Mouse (Mus musculus) stomach, embryonic 16.5 days (tissue): ENCODE results near the gene Znfx1. TPM values are rescaled to one million over a fixed set of nuclear protein-coding genes. Genes with fewer than 3 reads are reported as not detected.

ENCODE experiments used
- ATAC-seq: fragments of 200-750 bp; cut with Nextera tagmentation; 2 replicates; pipeline ENCODE4 v1.8.0; 2017; ENCODE audit warnings: moderate number of reproducible peaks, moderate TSS enrichment; ENCODE audit not compliant: insufficient read depth, low FRiP score
- H3K27ac ChIP-seq: fragments of 300-500 bp; sonication (generic); 2 replicates; pipeline ENCODE4 v1.5.1; 2014; ENCODE audit warnings: low read length
- H3K27me3 ChIP-seq: fragments of 300-500 bp; sonication (generic); 2 replicates; pipeline ENCODE4 v1.6.1; 2014; ENCODE audit warnings: low read length, control low read depth, mixed read lengths; ENCODE audit not compliant: control insufficient read depth, insufficient read depth
- H3K36me3 ChIP-seq: fragments of 300-500 bp; sonication (generic); 2 replicates; pipeline ENCODE4 v1.6.1; 2014; ENCODE audit warnings: low read length; ENCODE audit not compliant: control insufficient read depth, insufficient read depth
- H3K4me1 ChIP-seq: fragments of 300-500 bp; sonication (generic); 2 replicates; pipeline ENCODE4 v1.6.1; 2014; ENCODE audit warnings: low read length, control low read depth, mixed read lengths; ENCODE audit not compliant: control insufficient read depth, insufficient read depth
- H3K4me2 ChIP-seq: fragments of 300-500 bp; sonication (generic); 2 replicates; pipeline ENCODE4 v1.6.1; 2014; ENCODE audit warnings: low read depth, low read length, mixed read lengths
- H3K4me3 ChIP-seq: fragments of 300-500 bp; sonication (generic); replicated peaks from 2 replicates; pipeline ENCODE4 v1.5.1; 2014; ENCODE audit warnings: mild to moderate bottlenecking, low read length
- H3K9ac ChIP-seq: fragments of 300-500 bp; sonication (generic); 2 replicates; pipeline ENCODE4 v1.6.1; 2014; ENCODE audit warnings: low read length
- H3K9me3 ChIP-seq: fragments of 300-500 bp; sonication (generic); replicated peaks from 2 replicates; pipeline ENCODE4 v1.6.1; 2016; ENCODE audit warnings: low read length, control low read depth; ENCODE audit not compliant: control insufficient read depth
- WGBS: fragments of 180-500 bp; shearing (Covaris S2); extraction: QIAGEN DNeasy Blood & Tissue Kit; methylation state at CpG from one replicate; pipeline ENCODE4 v1.1.7; 2014; 5-methylcytosine and 5-hydroxymethylcytosine counted together
- polyA plus RNA-seq: library from polyadenylated mRNA; unstranded; fragments of >200 nt; fragmentation: Nextera tagmentation; extraction: Ambion mirVana; gene quantifications from 2 replicates; pipeline ENCODE4 v1.2.1, GENCODE M21; 2015

Znfx1 gene
- polyA plus RNA-seq, 1 experiment from 2014 or later: 9.5 TPM

DNA sequence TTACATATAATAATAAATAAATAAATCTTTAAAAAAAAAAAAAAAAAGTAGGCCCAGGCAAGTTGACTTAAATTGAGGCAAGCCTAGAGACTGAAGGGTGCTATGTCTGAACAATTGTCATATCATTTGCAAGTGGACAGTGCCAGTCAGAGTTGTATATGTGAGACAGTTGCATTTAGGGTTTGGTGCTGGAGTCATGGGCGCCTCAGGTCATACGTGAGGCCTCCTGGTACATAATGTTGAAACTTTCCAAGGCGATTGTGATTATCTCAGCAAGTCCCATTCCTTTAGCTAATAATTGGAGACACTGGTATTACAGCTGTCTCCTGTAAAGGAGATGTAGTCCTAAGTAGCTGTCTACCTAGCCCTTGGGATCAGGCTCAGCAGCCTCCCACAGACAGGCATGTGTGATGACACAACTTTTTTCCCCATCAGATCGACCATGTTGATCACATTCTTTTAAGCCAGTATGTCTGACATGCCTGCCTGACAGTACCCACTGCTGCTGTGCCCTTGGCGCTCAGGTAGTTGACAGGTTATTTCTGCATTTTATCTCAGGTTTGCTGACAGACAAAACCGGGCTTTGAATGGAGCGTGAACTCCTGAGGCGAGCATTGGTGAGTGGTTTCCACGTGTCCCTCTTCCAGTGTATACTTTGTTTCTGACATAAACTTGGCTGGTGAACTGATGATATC lies 1.9 kb upstream of the Znfx1 start:
- H3K27ac ChIP-seq: peak overlapping the region; percentile 4
- H3K9me3 ChIP-seq: no peaks in the 10 kb centered on the region
- peaks cover 6% of the 10 kb centered on the region; the same call in 1 of the 2 replicates for H3K36me3 ChIP-seq
- WGBS: 17% methylated on average over 9 of the region's 9 CpGs
- peak overlapping the region; percentile 59 for H3K9ac ChIP-seq
- no peaks in the 10 kb centered on the region for H3K27me3 ChIP-seq
- ATAC-seq: no peak
- H3K4me3 ChIP-seq: peak overlapping the region; percentile 85
- H3K4me2 ChIP-seq: peak overlapping the region; percentile 76
- peaks cover 27% of the 10 kb centered on the region for H3K4me1 ChIP-seq

DNA sequence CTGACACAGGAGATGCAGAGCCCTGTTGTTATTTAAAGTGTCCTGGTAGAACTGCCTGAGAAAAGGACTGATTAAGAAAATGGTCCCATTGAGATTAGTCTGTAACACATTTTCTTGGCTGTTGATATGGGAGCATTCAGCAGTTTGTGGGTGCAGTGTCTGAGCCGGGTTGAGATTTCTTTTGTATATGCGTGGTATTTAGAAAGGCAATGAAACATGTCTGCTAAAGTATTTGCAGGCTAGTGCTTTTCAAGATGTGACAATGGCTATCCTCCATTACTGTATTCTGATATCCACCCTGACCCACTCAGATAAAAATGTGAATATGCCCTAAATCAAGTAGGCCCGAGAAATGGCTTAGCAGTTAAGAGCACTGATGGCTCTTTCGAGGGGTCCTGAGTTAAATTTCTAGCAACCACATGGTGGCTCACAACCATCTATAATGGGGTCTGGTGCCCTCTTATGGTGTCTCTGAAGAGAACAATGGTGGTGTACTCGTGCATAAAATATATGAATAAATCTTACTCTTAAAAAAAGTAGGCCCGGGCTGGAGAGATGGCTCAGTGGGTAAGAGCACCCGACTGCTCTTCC lies 1.2 kb upstream of the Znfx1 start:
- peak overlapping the region; percentile 94 for H3K27ac ChIP-seq
- H3K27me3 ChIP-seq: no peaks in the 10 kb centered on the region
- H3K9me3 ChIP-seq: no peaks in the 10 kb centered on the region
- no peak for ATAC-seq
- H3K36me3 ChIP-seq: peaks cover 6% of the 10 kb centered on the region; the same call in 1 of the 2 replicates
- WGBS: under 1% methylated on average over 7 of the region's 7 CpGs
- peak overlapping the region; percentile 85 for H3K4me3 ChIP-seq
- H3K9ac ChIP-seq: peak overlapping the region; percentile 92
- H3K4me2 ChIP-seq: peak overlapping the region; percentile 76
- H3K4me1 ChIP-seq: peaks cover 28% of the 10 kb centered on the region

DNA sequence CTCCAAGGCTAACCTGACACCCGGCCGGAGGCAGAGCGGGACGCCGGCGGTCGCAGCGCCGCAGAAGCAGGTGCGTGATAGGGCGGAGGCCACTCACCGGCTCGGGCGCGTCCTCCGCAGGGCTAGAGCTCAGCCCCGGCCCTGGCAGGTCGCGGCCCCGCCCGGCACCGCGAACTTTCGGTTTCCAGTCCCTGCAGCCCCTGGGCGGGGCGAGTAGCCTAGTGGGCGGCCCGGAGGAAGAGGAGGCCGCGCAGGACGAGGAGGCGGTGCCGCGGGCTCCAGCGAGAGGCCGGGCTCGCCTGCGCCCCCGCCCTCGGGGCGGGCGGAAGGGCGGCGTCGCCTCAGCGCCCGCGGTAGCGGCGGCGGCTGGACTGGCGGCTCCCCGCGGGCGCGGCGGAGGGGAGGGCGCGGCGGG lies 311 bp downstream of the Znfx1 start:
- H3K4me3 ChIP-seq: peak overlapping the region; percentile 85
- peaks cover 33% of the 10 kb centered on the region for H3K4me1 ChIP-seq
- H3K4me2 ChIP-seq: peak overlapping the region; percentile 75
- no peaks in the 10 kb centered on the region for H3K27me3 ChIP-seq
- no peaks in the 10 kb centered on the region for H3K9me3 ChIP-seq
- ATAC-seq: peak; percentile 94
- peak overlapping the region; percentile 91 for H3K9ac ChIP-seq
- peak overlapping the region; percentile 94 for H3K27ac ChIP-seq
- under 1% methylated on average over 56 of the region's 60 CpGs for WGBS
- H3K36me3 ChIP-seq: peaks cover 6% of the 10 kb centered on the region; the same call in 1 of the 2 replicates

DNA sequence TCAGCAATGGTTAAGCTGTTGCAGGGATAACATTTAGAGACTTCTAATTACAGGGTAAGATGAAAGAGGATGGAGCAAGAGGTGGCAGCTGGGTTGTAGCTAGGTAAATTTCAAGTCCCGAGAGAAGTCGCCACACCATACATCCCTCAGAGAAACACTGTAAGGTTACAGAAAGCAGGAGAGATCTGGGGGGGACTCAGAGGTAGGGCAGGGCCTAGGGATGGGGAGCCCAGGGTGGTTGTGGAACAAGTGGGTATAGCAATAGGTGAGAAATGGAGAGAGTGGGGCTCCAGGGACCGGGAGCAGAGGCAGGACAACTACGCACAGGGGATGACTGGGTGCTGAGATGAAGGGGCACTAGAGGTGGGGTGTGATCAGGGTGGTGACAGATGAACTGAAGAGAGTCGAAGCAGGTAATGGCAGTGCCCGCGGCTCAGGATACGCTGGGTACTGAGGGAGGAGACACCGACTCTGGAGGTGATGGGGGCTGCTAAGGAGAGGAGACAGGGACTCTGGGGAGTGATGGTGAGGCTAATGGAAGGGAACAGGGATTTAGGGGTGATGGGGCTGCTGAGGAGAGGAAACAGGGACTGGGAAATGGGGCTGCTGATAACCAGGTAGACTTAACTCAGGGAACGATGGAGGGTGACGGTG lies 1.3 kb downstream of the Znfx1 start:
- peaks cover 33% of the 10 kb centered on the region for H3K4me1 ChIP-seq

DNA sequence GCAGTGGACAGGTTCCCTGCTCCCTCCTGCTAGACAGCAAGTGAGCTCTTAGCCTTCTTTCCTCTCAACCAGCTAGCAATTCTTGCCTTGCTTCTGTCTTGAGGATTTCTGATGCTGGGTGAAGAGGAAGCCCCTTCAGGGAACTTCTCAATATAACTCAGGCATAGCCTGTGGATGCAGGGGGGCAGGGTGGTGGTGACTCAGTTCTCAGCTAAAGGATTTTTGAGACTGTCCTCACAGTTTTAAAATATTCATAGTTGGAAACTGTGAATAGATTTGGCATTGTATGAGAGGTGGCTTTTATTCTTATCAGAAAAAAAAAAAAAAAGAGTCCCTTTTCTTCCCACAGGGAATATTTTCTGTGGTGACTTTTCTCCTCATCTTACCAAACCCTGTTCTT lies 2.1 kb downstream of the Znfx1 start:
- ATAC-seq: no peak
- H3K4me2 ChIP-seq: peak overlapping the region; percentile 37
- no peaks in the 10 kb centered on the region for H3K27me3 ChIP-seq
- H3K9ac ChIP-seq: peak overlapping the region; percentile 51
- peak overlapping the region; percentile 74 for H3K27ac ChIP-seq
- H3K9me3 ChIP-seq: no peaks in the 10 kb centered on the region
- peak overlapping the region; percentile 5; the same call in 1 of the 2 replicates for H3K4me3 ChIP-seq
- H3K4me1 ChIP-seq: peaks cover 33% of the 10 kb centered on the region
- H3K36me3 ChIP-seq: peaks cover 5% of the 10 kb centered on the region; the same call in 1 of the 2 replicates

More for the DNA sequence above, 1.3 kb downstream of the Znfx1 start:
- Histone ChIP-seq H3K27me3 (no peaks in the 10 kb centered on the region), H3K9me3 (no peaks in the 10 kb centered on the region), H3K27ac (peak overlapping the region; percentile 79; the same call in 1 of the 2 replicates), H3K36me3 (peaks cover 6% of the 10 kb centered on the region; the same call in 1 of the 2 replicates), H3K4me2 (peak overlapping the region; percentile 75), H3K4me3 (peak overlapping the region; percentile 85), H3K9ac (peak overlapping the region; percentile 91)
- ATAC-seq: no peak
- 24% methylated on average over 11 of the region's 11 CpGs for WGBS

DNA sequence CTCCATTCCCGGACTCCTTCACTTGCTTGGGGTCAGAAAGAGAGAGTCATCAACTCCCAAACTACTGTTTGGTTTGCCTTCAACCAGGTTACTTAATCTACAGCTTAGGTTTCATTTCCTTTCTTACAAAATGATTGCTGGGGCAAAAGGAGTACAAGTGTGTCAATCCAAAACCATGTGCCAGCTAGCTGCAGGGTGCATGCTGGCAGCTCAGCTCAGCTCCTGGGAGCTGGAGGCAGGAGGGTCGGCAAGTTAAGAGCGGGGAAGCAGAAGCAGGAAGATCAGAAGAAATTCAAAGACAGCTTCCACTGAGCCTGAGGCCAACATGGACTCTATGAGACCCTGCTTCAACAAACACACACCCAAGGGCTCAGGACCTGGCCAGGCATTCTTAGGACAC lies 2.5 kb downstream of the Znfx1 start:
- Histone ChIP-seq H3K9me3 (no peaks in the 10 kb centered on the region), H3K27ac (peak overlapping the region; percentile 74), H3K4me1 (peaks cover 36% of the 10 kb centered on the region), H3K4me2 (peak overlapping the region; percentile 37), H3K27me3 (no peaks in the 10 kb centered on the region), H3K36me3 (peaks cover 1% of the 10 kb centered on the region; the same call in 1 of the 2 replicates), H3K9ac (peak overlapping the region; percentile 51), H3K4me3 (peak overlapping the region; percentile 5; the same call in 1 of the 2 replicates)
- WGBS: 61% methylated on average over 3 of the region's 3 CpGs
- no peak for ATAC-seq

DNA sequence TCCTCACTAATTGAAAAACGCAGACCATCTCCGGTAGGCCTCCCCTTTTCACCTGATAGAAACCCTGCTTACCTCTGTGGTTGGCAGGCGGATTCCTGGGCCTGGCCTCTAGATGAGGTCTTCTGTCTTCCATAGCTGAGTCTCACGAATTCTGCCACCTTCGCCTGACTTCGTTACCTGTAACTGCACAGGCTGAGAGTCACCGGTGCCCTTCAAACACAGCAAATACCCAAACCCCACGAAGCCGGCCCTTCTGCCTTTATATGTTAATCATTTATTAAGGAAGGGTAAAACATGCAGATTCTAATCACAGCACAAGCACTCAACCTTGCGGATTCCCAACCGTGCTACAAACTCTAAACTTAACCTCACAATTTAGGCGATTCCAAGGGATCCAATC lies 2.9 kb downstream of the Znfx1 start:
- Histone ChIP-seq H3K27me3 (no peaks in the 10 kb centered on the region), H3K9me3 (no peaks in the 10 kb centered on the region), H3K9ac (peak overlapping the region; percentile 51), H3K4me3 (0 out of 2 replicates have a peak overlapping the region, but pooled peaks have one; percentile 5), H3K4me1 (peaks cover 34% of the 10 kb centered on the region), H3K36me3 (no peaks in the 10 kb centered on the region), H3K27ac (peak overlapping the region; percentile 74), H3K4me2 (peak overlapping the region; percentile 37; the same call in 1 of the 2 replicates)
- no peak for ATAC-seq
- WGBS: 58% methylated on average over 12 of the region's 12 CpGs

DNA sequence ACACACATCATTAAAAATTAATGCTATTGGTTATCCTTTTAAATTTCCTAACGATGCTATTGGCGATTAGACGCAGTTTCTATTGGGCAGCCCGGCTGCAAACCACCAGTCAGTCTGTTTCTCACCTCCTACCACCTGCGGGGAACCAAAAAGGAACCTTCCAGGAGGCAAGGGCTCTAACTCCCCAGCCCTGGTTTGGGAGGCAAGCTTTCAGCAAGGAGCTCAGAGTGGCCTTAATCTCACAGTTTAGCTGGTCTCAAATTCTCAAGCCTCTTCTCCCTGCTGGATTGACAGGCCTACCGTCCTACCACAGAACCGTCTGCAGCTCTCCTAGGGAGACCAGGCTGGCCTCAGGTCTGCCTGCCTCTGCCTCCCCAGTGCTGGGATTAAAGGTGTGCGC lies 3.3 kb downstream of the Znfx1 start:
- no peak for ATAC-seq
- Histone ChIP-seq H3K4me2 (peak overlapping the region; percentile 37; the same call in 1 of the 2 replicates), H3K4me3 (no peak overlapping the region), H3K9ac (peak overlapping the region; percentile 51; the same call in 1 of the 2 replicates), H3K27me3 (no peaks in the 10 kb centered on the region), H3K9me3 (no peaks in the 10 kb centered on the region), H3K4me1 (peaks cover 29% of the 10 kb centered on the region), H3K27ac (peak overlapping the region; percentile 74; the same call in 1 of the 2 replicates), H3K36me3 (no peaks in the 10 kb centered on the region)
- 62% methylated on average over 8 of the region's 8 CpGs for WGBS
